Mouse (Mus musculus): Measurements from ENCODE around the gene Jup. TPM values are rescaled to one million over a fixed set of nuclear protein-coding genes. Genes with fewer than 3 reads are reported as not detected.

Jup gene
- polyA plus RNA-seq, 1 experiment, result 61.1 TPM

DNA sequence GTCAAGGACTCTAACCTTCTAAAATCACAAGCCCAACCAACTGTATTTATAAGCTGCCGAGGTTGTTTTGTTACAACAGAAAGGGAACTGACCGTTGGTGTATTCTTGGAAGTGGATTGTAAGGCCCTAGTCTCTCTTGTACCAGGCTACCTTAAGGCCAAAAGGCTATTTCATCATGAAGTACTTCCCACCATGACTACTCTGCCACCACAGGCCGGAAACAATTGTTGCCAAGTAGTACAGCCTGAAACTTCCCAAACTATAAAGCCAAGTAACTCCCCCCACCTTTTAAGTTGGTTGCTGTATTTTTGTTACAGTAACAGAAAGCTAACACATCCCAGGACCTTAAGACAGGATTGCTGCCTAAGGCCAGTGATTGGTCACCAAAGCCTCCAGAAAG lies 29.3 kb upstream of the Jup start:
- no peaks in the 10 kb centered on the region for H3K4me1 ChIP-seq (ENCODE audit: control insufficient read depth, insufficient read depth, low read length)
- TF ChIP-seq POLR2A (IDR thresholded peaks at IDR 0.05; ENCODE audit: low read depth, low read length) (no peak), CTCF (IDR thresholded peaks at IDR 0.05; ENCODE audit: borderline replicate concordance, insufficient read depth, low read length) (no peak)
- no peak overlapping the region for H3K27ac ChIP-seq (ENCODE audit: insufficient read depth, low read length)
- H3K4me3 ChIP-seq (ENCODE audit: insufficient read depth, low read length), result no peak overlapping the region

DNA sequence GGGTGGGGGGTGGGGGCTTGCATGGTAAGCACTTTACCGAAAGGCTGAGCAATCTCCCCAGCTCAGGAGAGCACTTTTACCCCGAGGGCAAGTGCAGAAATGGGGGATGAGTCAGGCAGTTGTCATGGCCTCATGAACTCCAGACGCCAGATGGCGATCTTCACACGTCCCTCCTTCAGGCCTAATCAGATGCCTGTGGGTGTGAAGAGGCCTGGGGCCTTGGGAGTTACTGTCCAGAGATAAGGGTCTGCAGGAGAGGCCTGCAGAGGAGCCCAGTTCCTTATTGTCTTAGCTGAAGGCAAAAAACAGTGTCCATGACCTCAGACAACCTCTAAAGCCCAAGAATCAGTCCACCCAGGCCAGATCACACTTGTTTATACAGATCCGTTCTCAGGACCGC lies 28.3 kb upstream of the Jup start:
- peak; percentile 81; the same call in 1 of the 2 replicates for TF ChIP-seq CTCF (IDR thresholded peaks at IDR 0.05; ENCODE audit: borderline replicate concordance, insufficient read depth, low read length)
- TF ChIP-seq POLR2A (IDR thresholded peaks at IDR 0.05; ENCODE audit: low read depth, low read length), result no peak
- Histone ChIP-seq H3K4me3 (ENCODE audit: insufficient read depth, low read length) (no peak overlapping the region), H3K27ac (ENCODE audit: insufficient read depth, low read length) (no peak overlapping the region), H3K4me1 (ENCODE audit: control insufficient read depth, insufficient read depth, low read length) (no peaks in the 10 kb centered on the region)

GRCm38 (mm10) chr11:100423836-100424235 lies 26.3 kb upstream of the Jup start:
- no peak for TF ChIP-seq CTCF (IDR thresholded peaks at IDR 0.05; ENCODE audit: borderline replicate concordance, insufficient read depth, low read length)
- TF ChIP-seq POLR2A (IDR thresholded peaks at IDR 0.05; ENCODE audit: low read depth, low read length), result no peak
- H3K4me1 ChIP-seq (ENCODE audit: control insufficient read depth, insufficient read depth, low read length), result no peaks in the 10 kb centered on the region
- no peak overlapping the region for H3K4me3 ChIP-seq (ENCODE audit: insufficient read depth, low read length)
- peak overlapping the region; percentile 16; the same call in 1 of the 2 replicates for H3K27ac ChIP-seq (ENCODE audit: insufficient read depth, low read length)

DNA sequence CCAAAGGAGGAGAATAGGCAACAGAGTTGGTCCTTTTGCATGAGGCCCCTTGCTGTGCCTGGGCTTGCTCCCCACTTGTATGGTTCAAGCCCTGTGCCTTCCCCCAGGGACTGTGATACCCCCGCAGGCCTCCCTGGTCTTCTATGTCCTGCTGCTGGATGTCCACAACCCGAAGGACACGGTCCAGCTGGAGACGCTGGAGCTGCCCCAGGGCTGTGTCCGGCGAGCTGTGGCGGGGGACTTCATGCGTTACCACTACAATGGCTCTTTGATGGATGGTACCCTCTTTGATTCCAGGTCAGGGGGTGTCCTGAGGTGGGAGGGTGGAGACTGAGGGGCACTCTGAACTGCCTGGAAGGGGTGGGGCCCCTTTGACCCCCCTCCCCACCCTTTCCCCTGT lies 24.0 kb upstream of the Jup start:
- TF ChIP-seq POLR2A (IDR thresholded peaks at IDR 0.05; ENCODE audit: low read depth, low read length), result no peak
- TF ChIP-seq CTCF (IDR thresholded peaks at IDR 0.05; ENCODE audit: borderline replicate concordance, insufficient read depth, low read length), result no peak
- H3K4me1 ChIP-seq (ENCODE audit: control insufficient read depth, insufficient read depth, low read length), result no peaks in the 10 kb centered on the region

GRCm38 (mm10) chr11:100414914-100415822 lies 17.6 kb upstream of the Jup start, which contains the start of gene Fkbp10:
TSS of gene Fkbp10 (plus strand) at chr11:100415697.
- H3K27ac ChIP-seq (ENCODE audit: insufficient read depth, low read length), result peak within 1 kb of the TSS; percentile 92
- TF ChIP-seq CTCF (IDR thresholded peaks at IDR 0.05; ENCODE audit: borderline replicate concordance, insufficient read depth, low read length), result no peak
- TF ChIP-seq POLR2A (IDR thresholded peaks at IDR 0.05; ENCODE audit: low read depth, low read length), result peak; percentile 89
- peak within 1 kb of the TSS; percentile 97 for H3K4me3 ChIP-seq (ENCODE audit: insufficient read depth, low read length)
- peaks cover 6% of the 10 kb centered on the region; the same call in 1 of the 2 replicates for H3K4me1 ChIP-seq (ENCODE audit: control insufficient read depth, insufficient read depth, low read length)

More for the DNA sequence above, 24.0 kb upstream of the Jup start:
- Histone ChIP-seq H3K27ac (ENCODE audit: insufficient read depth, low read length) (no peak overlapping the region), H3K4me3 (ENCODE audit: insufficient read depth, low read length) (no peak overlapping the region)

- Histone ChIP-seq H3K27ac (ENCODE audit: insufficient read depth, low read length) (peak within 1 kb of the TSS; percentile 92), H3K4me1 (ENCODE audit: control insufficient read depth, insufficient read depth, low read length) (peaks cover 6% of the 10 kb centered on the region; the same call in 1 of the 2 replicates), H3K4me3 (ENCODE audit: insufficient read depth, low read length) (peak within 1 kb of the TSS; percentile 97)
- TF ChIP-seq POLR2A (IDR thresholded peaks at IDR 0.05; ENCODE audit: low read depth, low read length) (peak; percentile 81), CTCF (IDR thresholded peaks at IDR 0.05; ENCODE audit: borderline replicate concordance, insufficient read depth, low read length) (peak; percentile 71; the same call in 1 of the 2 replicates)
Observed at GRCm38 (mm10) chr11:100414021-100414913, 16.7 kb upstream of the Jup start, which contains the start of gene P3h4. TSS of gene P3h4 (minus strand) at chr11:100414836.

- Histone ChIP-seq H3K4me3 (ENCODE audit: insufficient read depth, low read length) (peak overlapping the region; percentile 87), H3K4me1 (ENCODE audit: control insufficient read depth, insufficient read depth, low read length) (peaks cover 6% of the 10 kb centered on the region; the same call in 1 of the 2 replicates), H3K27ac (ENCODE audit: insufficient read depth, low read length) (peak overlapping the region; percentile 91)
- TF ChIP-seq POLR2A (IDR thresholded peaks at IDR 0.05; ENCODE audit: low read depth, low read length) (no peak), CTCF (IDR thresholded peaks at IDR 0.05; ENCODE audit: borderline replicate concordance, insufficient read depth, low read length) (no peak)
Observed at GRCm38 (mm10) chr11:100413541-100413940, 16.0 kb upstream of the Jup start.

- peaks cover 6% of the 10 kb centered on the region; the same call in 1 of the 2 replicates for H3K4me1 ChIP-seq (ENCODE audit: control insufficient read depth, insufficient read depth, low read length)
- TF ChIP-seq POLR2A (IDR thresholded peaks at IDR 0.05; ENCODE audit: low read depth, low read length), result no peak
- TF ChIP-seq CTCF (IDR thresholded peaks at IDR 0.05; ENCODE audit: borderline replicate concordance, insufficient read depth, low read length), result no peak
- H3K27ac ChIP-seq (ENCODE audit: insufficient read depth, low read length), result peak overlapping the region; percentile 53
- H3K4me3 ChIP-seq (ENCODE audit: insufficient read depth, low read length), result peak overlapping the region; percentile 87; the same call in 1 of the 2 replicates
Observed at GRCm38 (mm10) chr11:100411736-100412135, 14.2 kb upstream of the Jup start.

GRCm38 (mm10) chr11:100409686-100410085 lies 12.1 kb upstream of the Jup start:
- Histone ChIP-seq H3K4me3 (ENCODE audit: insufficient read depth, low read length) (no peak overlapping the region), H3K4me1 (ENCODE audit: control insufficient read depth, insufficient read depth, low read length) (peaks cover 6% of the 10 kb centered on the region; the same call in 1 of the 2 replicates), H3K27ac (ENCODE audit: insufficient read depth, low read length) (no peak overlapping the region)
- TF ChIP-seq POLR2A (IDR thresholded peaks at IDR 0.05; ENCODE audit: low read depth, low read length) (no peak), CTCF (IDR thresholded peaks at IDR 0.05; ENCODE audit: borderline replicate concordance, insufficient read depth, low read length) (no peak)
